Mouse (Mus musculus) E14TG2a.4 (cell line): ENCODE measurements around the gene Stat4.
A peak's percentile ranks its signal among the peaks of the same experiment; 100 is the strongest.

Source experiments
- H3K27me3 ChIP-seq: 2 replicates; pipeline ENCODE4 v1.6.1; 2014; ENCODE audit warnings: low read length, control low read depth; ENCODE audit not compliant: insufficient read depth
- H3K36me3 ChIP-seq: 2 replicates; pipeline ENCODE4 v1.6.1; 2014; ENCODE audit warnings: low read length, control low read depth; ENCODE audit not compliant: insufficient read depth
- H3K4me1 ChIP-seq: replicated peaks from 2 replicates; pipeline ENCODE4 v1.6.1; 2014; ENCODE audit warnings: low read depth, low read length, control low read depth
- H3K4me3 ChIP-seq: replicated peaks from 2 replicates; pipeline ENCODE4 v1.5.1; 2014; ENCODE audit warnings: mild to moderate bottlenecking, low read length
- H3K9me3 ChIP-seq: 2 replicates; pipeline ENCODE4 v1.6.1; 2014; ENCODE audit warnings: low read length, control low read depth
- CTCF ChIP-seq: conservative IDR thresholded peaks from 2 replicates; pipeline ENCODE4 v1.5.1; 2014; ENCODE audit warnings: low read length
- NANOG ChIP-seq: IDR thresholded peaks from 2 replicates; pipeline ENCODE4 v1.6.1; 2014; ENCODE audit warnings: borderline replicate concordance, low read length, mixed read lengths
- POU5F1 ChIP-seq: IDR thresholded peaks from 2 replicates; pipeline ENCODE4 v1.6.1; 2014; ENCODE audit warnings: low read length, borderline replicate concordance

The Stat4 gene

GRCm38 (mm10) chr1:52147431-52147830 is 160.5 kb downstream of the Stat4 start:
- H3K27me3 ChIP-seq = no peaks in the 10 kb centered on the region
- H3K4me3 ChIP-seq = no peak overlapping the region
- peaks cover 36% of the 10 kb centered on the region for H3K36me3 ChIP-seq
- peaks cover 31% of the 10 kb centered on the region for H3K4me1 ChIP-seq
- H3K9me3 ChIP-seq = no peaks in the 10 kb centered on the region
- TF ChIP-seq NANOG (no peak), POU5F1 (no peak), CTCF (no peak)

- H3K4me3 ChIP-seq = no peak overlapping the region
- H3K36me3 ChIP-seq = peaks cover 38% of the 10 kb centered on the region
- no peak for TF ChIP-seq CTCF
- no peaks in the 10 kb centered on the region for H3K27me3 ChIP-seq
- no peaks in the 10 kb centered on the region for H3K9me3 ChIP-seq
- peaks cover 31% of the 10 kb centered on the region for H3K4me1 ChIP-seq
Observed at GRCm38 (mm10) chr1:52148178-52148577, 161.2 kb downstream of the Stat4 start.

GRCm38 (mm10) chr1:52148696-52149095 is 161.7 kb downstream of the Stat4 start:
- Histone ChIP-seq H3K4me3 (no peak overlapping the region), H3K27me3 (no peaks in the 10 kb centered on the region), H3K36me3 (peaks cover 38% of the 10 kb centered on the region), H3K4me1 (peaks cover 31% of the 10 kb centered on the region), H3K9me3 (no peaks in the 10 kb centered on the region)
- TF ChIP-seq NANOG (no peak), CTCF (no peak), POU5F1 (no peak)

GRCm38 (mm10) chr1:52149934-52150346 is 163.0 kb downstream of the Stat4 start:
- no peaks in the 10 kb centered on the region for H3K27me3 ChIP-seq
- H3K36me3 ChIP-seq = peaks cover 37% of the 10 kb centered on the region
- TF ChIP-seq POU5F1 (no peak), NANOG (no peak), CTCF (no peak)
- H3K4me1 ChIP-seq = peaks cover 31% of the 10 kb centered on the region
- 0 out of 2 replicates have a peak overlapping the region, but pooled peaks have one; percentile 3 for H3K4me3 ChIP-seq
- H3K9me3 ChIP-seq = no peaks in the 10 kb centered on the region

GRCm38 (mm10) chr1:52150676-52151075 is 163.7 kb downstream of the Stat4 start:
- H3K4me3 ChIP-seq = 0 out of 2 replicates have a peak overlapping the region, but pooled peaks have one; percentile 17
- no peaks in the 10 kb centered on the region for H3K27me3 ChIP-seq
- peaks cover 40% of the 10 kb centered on the region for H3K36me3 ChIP-seq
- peaks cover 31% of the 10 kb centered on the region for H3K4me1 ChIP-seq
- H3K9me3 ChIP-seq = no peaks in the 10 kb centered on the region
- TF ChIP-seq POU5F1 (no peak), NANOG (no peak), CTCF (no peak)

GRCm38 (mm10) chr1:52151166-52151565 is 164.2 kb downstream of the Stat4 start:
- Histone ChIP-seq H3K36me3 (peaks cover 45% of the 10 kb centered on the region), H3K4me1 (peaks cover 31% of the 10 kb centered on the region), H3K9me3 (no peaks in the 10 kb centered on the region), H3K27me3 (no peaks in the 10 kb centered on the region), H3K4me3 (0 out of 2 replicates have a peak overlapping the region, but pooled peaks have one; percentile 17)
- TF ChIP-seq POU5F1 (no peak), CTCF (no peak)

GRCm38 (mm10) chr1:52152369-52152768 is 165.4 kb downstream of the Stat4 start:
- no peaks in the 10 kb centered on the region for H3K9me3 ChIP-seq
- peaks cover 21% of the 10 kb centered on the region for H3K4me1 ChIP-seq
- peaks cover 50% of the 10 kb centered on the region for H3K36me3 ChIP-seq
- H3K27me3 ChIP-seq = no peaks in the 10 kb centered on the region
- H3K4me3 ChIP-seq = no peak overlapping the region
- TF ChIP-seq CTCF = no peak
- no peak for TF ChIP-seq NANOG
- TF ChIP-seq POU5F1 = no peak

GRCm38 (mm10) chr1:52152936-52153335 is 166.0 kb downstream of the Stat4 start:
- Histone ChIP-seq H3K36me3 (peaks cover 46% of the 10 kb centered on the region), H3K9me3 (no peaks in the 10 kb centered on the region), H3K4me3 (no peak overlapping the region), H3K4me1 (peaks cover 21% of the 10 kb centered on the region), H3K27me3 (no peaks in the 10 kb centered on the region)
- TF ChIP-seq POU5F1 = no peak
- no peak for TF ChIP-seq CTCF
- TF ChIP-seq NANOG = no peak

- Histone ChIP-seq H3K4me3 (no peak overlapping the region), H3K9me3 (no peaks in the 10 kb centered on the region), H3K36me3 (peaks cover 42% of the 10 kb centered on the region), H3K4me1 (peaks cover 18% of the 10 kb centered on the region), H3K27me3 (no peaks in the 10 kb centered on the region)
- no peak for TF ChIP-seq NANOG
- TF ChIP-seq POU5F1 = no peak
- TF ChIP-seq CTCF = no peak
Observed at GRCm38 (mm10) chr1:52154890-52155289, 167.9 kb downstream of the Stat4 start.
